Mouse (Mus musculus) hindbrain, embryonic 10.5 days (tissue): ENCODE data around the gene March6. TPM values are rescaled to one million over a fixed set of nuclear protein-coding genes. Genes with fewer than 3 reads are reported as not detected.

Source experiments
- DNase-seq: peaks from one replicate; pipeline ENCODE4 v3.0.0-alpha.2; 2017; ENCODE audit warnings: low spot score
- H3K27ac ChIP-seq: fragments of 300-500 bp; sonication (generic); 2 replicates; pipeline ENCODE4 v1.5.1; 2016; ENCODE audit warnings: mild to moderate bottlenecking, moderate library complexity
- H3K27me3 ChIP-seq: fragments of 300-500 bp; sonication (generic); 2 replicates; pipeline ENCODE4 v1.6.1; 2016; ENCODE audit warnings: mild to moderate bottlenecking; ENCODE audit not compliant: poor library complexity, insufficient read depth, severe bottlenecking
- H3K36me3 ChIP-seq: fragments of 300-500 bp; sonication (generic); 2 replicates; pipeline ENCODE4 v1.6.1; 2016; ENCODE audit warnings: mild to moderate bottlenecking, moderate library complexity
- H3K4me1 ChIP-seq: fragments of 300-500 bp; sonication (generic); replicated peaks from 2 replicates; pipeline ENCODE4 v1.6.1; 2016; ENCODE audit warnings: mild to moderate bottlenecking
- H3K4me3 ChIP-seq: fragments of 300-500 bp; sonication (generic); 2 replicates; pipeline ENCODE4 v1.5.1; 2016; ENCODE audit warnings: mild to moderate bottlenecking, moderate library complexity
- H3K9me3 ChIP-seq: fragments of 300-500 bp; sonication (generic); 2 replicates; pipeline ENCODE4 v1.6.1; 2016; ENCODE audit warnings: mild to moderate bottlenecking, moderate library complexity
- WGBS: fragments of 180-500 bp; shearing (Covaris S2); methylation state at CpG from one replicate; pipeline ENCODE4 v1.1.7; 2016; 5-methylcytosine and 5-hydroxymethylcytosine counted together
- polyA plus RNA-seq: library from polyadenylated mRNA; unstranded; fragments of >200 nt; fragmentation: Nextera tagmentation; extraction: Ambion mirVana; gene quantifications from 2 replicates; pipeline ENCODE4 v1.2.1, GENCODE M21; 2016

The March6 gene
- polyA plus RNA-seq, 1 experiment from 2014 or later = 34.5 TPM

DNA sequence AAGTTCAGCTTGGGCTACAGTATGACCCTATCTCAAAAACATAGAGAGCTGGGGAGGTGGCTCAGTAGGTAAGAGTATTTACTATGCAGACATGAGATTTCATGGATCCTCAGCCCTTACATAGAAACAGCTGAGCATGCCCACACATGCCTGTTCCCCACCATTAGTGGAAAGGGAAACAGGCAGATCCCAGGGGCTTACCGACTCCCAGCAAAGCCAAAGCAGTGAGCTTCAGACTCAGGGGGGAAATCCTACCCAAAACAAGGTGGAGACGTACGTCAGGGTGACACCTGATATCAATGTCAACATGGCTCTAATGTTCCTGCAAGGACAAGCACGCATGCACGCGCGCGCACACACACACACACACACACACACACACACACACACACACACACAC is 99.0 kb downstream of the March6 start:
- no peaks in the 10 kb centered on the region for H3K9me3 ChIP-seq
- H3K27me3 ChIP-seq = no peaks in the 10 kb centered on the region
- no peaks in the 10 kb centered on the region for H3K4me1 ChIP-seq
- H3K4me3 ChIP-seq = no peak overlapping the region
- 81% methylated on average over 8 of the region's 8 CpGs for WGBS
- no peak for DNase-seq
- no peak overlapping the region for H3K27ac ChIP-seq
- no peaks in the 10 kb centered on the region for H3K36me3 ChIP-seq

DNA sequence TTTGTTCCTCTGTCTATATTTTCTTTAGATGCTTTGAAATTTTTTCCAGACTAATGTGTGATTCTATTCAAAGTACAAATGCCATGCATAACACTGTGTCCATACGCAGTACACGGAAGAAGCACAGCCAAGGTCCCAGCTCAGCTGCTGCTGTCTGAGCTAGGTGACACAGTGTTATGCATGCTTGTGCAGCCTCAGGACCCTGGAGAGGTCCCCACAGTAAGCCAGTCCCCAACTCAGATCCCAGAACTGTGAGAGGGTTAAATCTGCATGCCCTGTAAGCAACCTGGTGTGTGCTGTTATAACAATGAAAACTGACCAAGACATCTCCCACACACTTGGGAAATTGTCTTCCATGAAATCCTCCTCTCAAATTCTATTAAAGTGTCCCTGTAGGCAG is 100.8 kb downstream of the March6 start:
- DNase-seq = no peak
- WGBS = 76% methylated on average over 2 of the region's 2 CpGs
- no peaks in the 10 kb centered on the region for H3K36me3 ChIP-seq
- no peak overlapping the region for H3K27ac ChIP-seq
- H3K27me3 ChIP-seq = no peaks in the 10 kb centered on the region
- no peaks in the 10 kb centered on the region for H3K9me3 ChIP-seq
- H3K4me1 ChIP-seq = peaks cover 6% of the 10 kb centered on the region; the same call in 1 of the 2 replicates
- no peak overlapping the region for H3K4me3 ChIP-seq

DNA sequence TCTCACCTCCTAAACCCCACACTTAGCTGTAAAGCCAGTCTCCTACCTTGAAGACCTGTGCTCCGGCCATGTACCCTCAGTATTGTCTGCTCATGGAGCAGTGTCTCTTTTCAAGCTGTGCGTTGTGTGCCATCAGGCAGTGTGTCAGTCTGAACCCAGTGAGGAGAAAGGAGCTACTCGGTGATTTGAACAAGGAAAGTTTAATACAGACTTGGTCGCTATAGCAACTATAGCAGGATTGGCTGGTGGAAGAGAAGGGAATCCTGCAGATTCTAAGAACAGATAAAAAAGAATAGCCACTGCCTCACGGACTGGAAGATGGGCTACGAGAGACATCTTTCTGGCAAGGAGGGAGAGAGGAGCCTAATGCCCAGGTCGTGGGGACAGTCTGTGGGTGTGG is 101.4 kb downstream of the March6 start:
- no peak overlapping the region for H3K27ac ChIP-seq
- peaks cover 6% of the 10 kb centered on the region; the same call in 1 of the 2 replicates for H3K4me1 ChIP-seq
- H3K36me3 ChIP-seq = no peaks in the 10 kb centered on the region
- no peaks in the 10 kb centered on the region for H3K9me3 ChIP-seq
- H3K4me3 ChIP-seq = no peak overlapping the region
- no peak for DNase-seq
- no peaks in the 10 kb centered on the region for H3K27me3 ChIP-seq
- 66% methylated on average over 7 of the region's 7 CpGs for WGBS

DNA sequence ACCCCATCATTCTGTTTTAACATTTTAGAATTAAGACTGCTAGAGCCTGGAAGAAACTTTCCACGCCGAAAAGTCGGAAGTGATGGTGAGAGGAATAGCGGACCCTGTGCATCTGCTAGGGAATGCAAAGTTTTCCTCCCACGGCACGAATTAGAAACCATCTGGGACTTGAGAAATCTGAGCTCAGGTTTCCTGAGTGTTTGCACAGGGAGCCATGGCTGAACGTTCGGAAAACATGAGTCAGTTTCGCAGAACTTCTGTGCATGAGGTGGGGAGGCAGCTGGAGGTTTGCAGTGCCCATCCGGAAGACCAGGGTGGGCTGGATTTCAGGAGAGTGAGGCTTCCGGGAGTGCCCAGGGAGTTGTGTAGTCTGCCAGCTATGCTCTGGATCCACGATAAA is 102.3 kb downstream of the March6 start:
- no peaks in the 10 kb centered on the region for H3K27me3 ChIP-seq
- no peak overlapping the region for H3K27ac ChIP-seq
- peaks cover 6% of the 10 kb centered on the region; the same call in 1 of the 2 replicates for H3K4me1 ChIP-seq
- 77% methylated on average over 12 of the region's 12 CpGs for WGBS
- no peaks in the 10 kb centered on the region for H3K36me3 ChIP-seq
- no peaks in the 10 kb centered on the region for H3K9me3 ChIP-seq
- no peak overlapping the region for H3K4me3 ChIP-seq
- no peak for DNase-seq

DNA sequence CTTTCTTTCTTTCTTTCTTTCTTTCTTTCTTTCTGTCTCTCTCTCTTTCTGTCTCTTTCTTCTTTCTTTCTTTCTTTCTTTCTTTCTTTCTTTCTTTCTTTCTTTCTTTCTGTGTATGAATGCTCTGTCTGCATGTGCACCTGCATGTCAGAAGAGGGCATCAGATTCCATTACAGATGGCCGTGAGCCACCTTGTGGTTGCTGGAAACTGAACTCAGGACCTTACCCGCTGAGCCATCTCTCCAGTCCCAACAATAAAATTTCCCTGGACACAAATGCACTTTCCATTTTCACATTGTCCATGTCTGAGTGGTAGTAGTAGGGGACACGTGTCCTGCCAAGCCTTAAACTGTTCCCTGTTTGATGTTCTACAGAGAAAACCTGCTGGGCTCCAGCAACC is 103.5 kb downstream of the March6 start:
- no peaks in the 10 kb centered on the region for H3K27me3 ChIP-seq
- no peaks in the 10 kb centered on the region for H3K9me3 ChIP-seq
- peaks cover 6% of the 10 kb centered on the region; the same call in 1 of the 2 replicates for H3K4me1 ChIP-seq
- H3K4me3 ChIP-seq = no peak overlapping the region
- no peaks in the 10 kb centered on the region for H3K36me3 ChIP-seq
- no peak overlapping the region for H3K27ac ChIP-seq
- no peak for DNase-seq
- WGBS = 55% methylated on average over 3 of the region's 3 CpGs

DNA sequence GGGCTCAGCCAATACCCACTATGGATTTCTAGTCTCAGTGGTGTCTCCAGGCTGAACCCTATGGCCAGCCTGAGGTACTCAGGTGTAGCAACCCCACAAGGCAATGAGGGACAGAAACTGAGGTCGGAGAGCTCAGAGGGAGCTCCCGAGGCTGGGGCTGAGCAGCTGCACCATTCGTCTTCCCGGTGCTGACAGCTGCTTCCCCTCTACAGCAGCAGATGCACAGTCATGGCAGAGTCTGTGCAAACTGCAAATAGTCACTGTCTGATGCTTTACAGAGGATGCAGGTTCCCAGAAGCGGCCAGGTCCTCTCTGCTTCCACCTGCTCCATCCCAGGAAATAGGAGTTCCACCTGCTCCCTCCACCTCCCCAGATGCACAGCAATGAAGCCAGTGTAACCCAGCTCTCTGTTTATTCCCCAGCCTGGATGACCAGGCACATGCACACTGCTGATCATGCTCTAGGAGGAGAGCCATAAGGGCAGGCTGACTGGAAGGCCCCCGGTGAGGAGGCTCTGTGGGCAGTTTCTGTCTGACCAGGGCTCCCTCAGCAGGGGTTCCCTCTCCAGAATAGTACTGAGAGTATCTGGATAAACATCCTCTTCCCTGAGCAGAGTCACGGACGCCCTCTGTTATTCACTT is 104.7 kb downstream of the March6 start:
- Histone ChIP-seq H3K4me1 (peaks cover 6% of the 10 kb centered on the region; the same call in 1 of the 2 replicates), H3K27me3 (no peaks in the 10 kb centered on the region), H3K4me3 (no peak overlapping the region), H3K36me3 (no peaks in the 10 kb centered on the region), H3K27ac (peak overlapping the region; percentile 31; the same call in 1 of the 2 replicates), H3K9me3 (no peaks in the 10 kb centered on the region)
- DNase-seq = no peak
- WGBS = 48% methylated on average over 8 of the region's 8 CpGs

DNA sequence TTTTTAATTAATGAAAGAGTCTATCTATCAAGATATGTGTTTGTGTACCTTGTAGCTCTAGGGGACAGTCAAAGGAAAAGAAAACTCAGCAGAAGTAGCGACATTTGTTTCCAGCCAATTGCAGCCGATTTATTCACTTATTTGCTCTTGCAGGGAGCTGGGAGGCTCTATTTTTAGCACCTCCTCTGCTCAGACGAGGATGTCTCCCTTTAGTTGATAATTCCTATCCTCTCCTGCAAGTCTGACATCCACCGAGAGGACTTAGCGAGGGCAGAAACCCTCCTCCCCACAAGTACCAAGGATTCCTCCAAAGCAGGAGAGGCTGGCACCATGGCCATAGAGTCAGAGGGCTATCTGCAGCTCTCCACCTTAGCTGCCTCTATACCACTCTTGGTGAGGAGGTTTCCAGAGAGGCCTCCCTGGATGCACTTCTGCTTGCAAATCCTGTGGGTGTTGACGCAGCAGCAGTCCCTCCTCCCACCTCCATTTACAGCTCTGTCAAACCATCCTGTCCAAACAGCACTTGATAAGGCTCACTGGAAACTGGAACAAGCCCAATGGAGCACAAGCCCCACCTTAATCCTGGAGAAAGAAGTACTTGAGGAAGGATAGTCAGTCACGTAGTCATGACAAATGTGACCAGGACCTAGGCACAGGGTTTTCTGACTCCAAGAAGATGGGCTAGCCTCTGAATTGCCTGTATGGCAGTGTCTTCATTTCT is 108.0 kb downstream of the March6 start:
- peaks cover 7% of the 10 kb centered on the region; the same call in 1 of the 2 replicates for H3K4me1 ChIP-seq
- no peaks in the 10 kb centered on the region for H3K9me3 ChIP-seq
- H3K27me3 ChIP-seq = no peaks in the 10 kb centered on the region
- no peak overlapping the region for H3K4me3 ChIP-seq
- no peak overlapping the region for H3K27ac ChIP-seq
- H3K36me3 ChIP-seq = no peaks in the 10 kb centered on the region
- DNase-seq = no peak
- WGBS = 71% methylated on average over 7 of the region's 7 CpGs

DNA sequence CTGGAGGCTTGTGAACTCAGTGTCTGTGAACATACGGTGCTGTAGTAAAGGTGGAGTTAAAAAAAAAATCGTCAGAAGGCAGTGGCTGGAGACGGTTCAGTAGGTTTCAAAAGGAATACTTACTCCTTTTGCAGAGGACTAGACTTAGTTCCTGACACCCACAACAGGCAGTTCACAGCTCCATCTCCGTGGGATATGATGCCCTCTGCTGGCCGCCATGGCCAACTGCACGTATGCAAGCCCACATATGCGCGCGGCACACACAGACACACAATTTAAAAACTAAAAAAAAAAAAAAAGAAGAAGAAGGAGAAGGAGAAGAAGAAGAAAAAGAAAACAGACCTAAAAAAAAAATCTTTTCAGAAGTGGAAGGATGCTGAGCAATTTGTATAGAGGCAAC is 111.8 kb downstream of the March6 start:
- 43% methylated on average over 9 of the region's 9 CpGs for WGBS
- no peak for DNase-seq
- Histone ChIP-seq H3K36me3 (no peaks in the 10 kb centered on the region), H3K27me3 (no peaks in the 10 kb centered on the region), H3K27ac (no peak overlapping the region), H3K4me3 (no peak overlapping the region), H3K4me1 (peaks cover 17% of the 10 kb centered on the region), H3K9me3 (no peaks in the 10 kb centered on the region)

DNA sequence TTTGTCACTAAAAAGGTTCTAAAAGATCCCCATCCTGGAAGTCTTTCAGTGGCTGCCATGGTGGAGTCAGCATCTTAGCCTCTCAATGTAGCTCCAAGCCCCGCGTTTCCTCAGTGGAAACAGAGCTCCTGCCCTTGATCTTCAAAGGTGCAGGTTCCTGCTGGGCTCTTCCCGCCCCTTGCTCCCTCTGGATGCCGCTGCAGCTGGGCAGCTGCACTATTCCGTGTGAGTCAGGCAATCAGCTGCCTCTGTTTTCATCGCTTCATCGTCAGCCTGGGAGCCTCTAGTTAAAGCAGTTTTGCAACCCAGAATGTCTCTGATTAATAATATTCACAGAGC is 112.2 kb downstream of the March6 start:
- H3K27me3 ChIP-seq = no peaks in the 10 kb centered on the region
- WGBS = 18% methylated on average over 7 of the region's 7 CpGs
- no peak overlapping the region for H3K4me3 ChIP-seq
- H3K9me3 ChIP-seq = no peaks in the 10 kb centered on the region
- H3K36me3 ChIP-seq = no peaks in the 10 kb centered on the region
- DNase-seq = no peak
- peaks cover 17% of the 10 kb centered on the region for H3K4me1 ChIP-seq
- H3K27ac ChIP-seq = no peak overlapping the region

DNA sequence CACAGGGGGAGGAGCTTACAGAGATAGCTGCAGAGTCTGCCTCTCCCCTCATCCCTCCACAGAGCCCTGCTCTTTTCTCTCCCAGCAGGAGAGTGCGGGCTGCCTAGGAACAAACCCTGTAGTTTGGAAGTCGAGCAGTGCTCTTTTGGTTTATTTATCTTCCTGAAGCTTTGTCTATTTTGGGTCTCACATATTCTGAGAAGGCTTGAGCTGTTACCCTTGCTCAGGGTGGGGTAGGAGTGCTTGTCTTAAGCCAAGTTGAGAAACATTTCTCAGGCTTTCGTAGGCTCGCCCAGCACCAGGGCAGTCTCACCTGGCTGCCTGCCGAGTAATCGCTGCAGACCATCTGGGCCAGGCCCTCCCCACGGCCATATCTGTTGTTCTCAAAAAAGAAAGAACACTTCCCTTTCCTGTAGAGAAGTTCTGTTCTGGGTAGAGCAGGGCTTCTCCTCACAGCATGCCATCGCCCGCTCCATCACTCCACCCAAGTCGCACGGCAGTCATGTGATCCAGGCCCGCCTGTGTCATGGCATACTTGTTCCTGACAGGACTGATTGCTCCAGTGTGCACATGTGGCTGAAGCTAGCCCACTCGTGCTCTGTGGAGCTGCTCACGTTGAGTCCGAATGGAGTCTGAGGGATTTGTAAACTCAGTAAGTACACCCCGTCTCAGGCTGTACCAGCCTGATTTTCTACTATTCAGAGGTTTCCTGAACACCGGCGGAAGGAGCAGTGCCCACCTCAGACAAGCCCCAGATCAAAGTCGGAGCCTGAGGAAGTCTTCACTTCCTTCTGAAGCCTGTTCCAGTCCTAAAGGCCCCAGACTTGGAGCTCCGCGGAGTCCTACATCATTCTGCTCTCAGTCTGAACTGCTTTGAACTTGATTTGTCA is 112.8 kb downstream of the March6 start:
- Histone ChIP-seq H3K4me1 (peaks cover 19% of the 10 kb centered on the region), H3K36me3 (no peaks in the 10 kb centered on the region), H3K27ac (0 out of 2 replicates have a peak overlapping the region, but pooled peaks have one; percentile 16), H3K4me3 (no peak overlapping the region), H3K9me3 (no peaks in the 10 kb centered on the region), H3K27me3 (no peaks in the 10 kb centered on the region)
- 67% methylated on average over 21 of the region's 21 CpGs for whole genome bisulfite sequencing
- DNase-seq = no peak

DNA sequence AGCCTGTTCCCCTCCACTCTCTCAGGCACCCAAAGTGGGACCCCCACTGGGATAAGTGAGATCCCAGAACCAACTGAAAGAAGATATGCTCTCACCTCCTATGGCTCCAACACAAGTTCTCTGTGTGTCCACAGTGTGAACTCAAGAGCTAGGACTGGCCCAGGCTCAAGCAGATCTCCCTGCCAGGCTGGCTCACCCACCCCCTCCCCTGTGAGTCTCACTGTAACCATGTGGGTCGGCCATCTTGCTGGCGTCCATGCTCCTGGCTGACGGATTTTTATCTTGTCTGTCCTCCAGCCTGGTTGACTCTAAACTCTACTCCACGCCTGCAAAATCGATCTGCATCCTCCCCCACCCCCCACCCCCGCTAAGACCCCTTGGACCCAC is 113.5 kb downstream of the March6 start:
- H3K36me3 ChIP-seq = no peaks in the 10 kb centered on the region
- H3K27ac ChIP-seq = 0 out of 2 replicates have a peak overlapping the region, but pooled peaks have one; percentile 16

DNA sequence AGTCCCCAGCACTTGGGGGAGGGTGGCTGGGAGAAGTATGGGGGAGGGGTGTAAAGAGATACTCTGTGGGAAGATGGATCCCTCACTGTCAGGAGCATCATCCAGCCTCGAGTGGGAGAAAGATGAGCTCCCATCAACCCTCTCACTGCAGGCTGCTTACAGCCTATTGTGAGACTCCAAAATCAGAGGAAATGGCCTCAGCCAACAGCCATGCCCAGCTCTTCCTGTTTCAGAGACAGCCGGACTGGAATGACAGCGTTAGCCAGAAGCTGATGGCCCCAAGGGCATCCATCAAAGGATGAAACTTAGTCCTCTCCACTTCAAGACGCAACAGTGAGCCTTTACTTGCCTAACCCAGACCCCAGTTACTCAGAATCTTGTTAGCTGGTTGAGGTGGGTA is 115.7 kb downstream of the March6 start:
- Histone ChIP-seq H3K9me3 (no peaks in the 10 kb centered on the region), H3K36me3 (no peaks in the 10 kb centered on the region), H3K4me1 (peaks cover 25% of the 10 kb centered on the region), H3K27ac (no peak overlapping the region), H3K27me3 (no peaks in the 10 kb centered on the region), H3K4me3 (no peak overlapping the region)
- no peak for DNase-seq
- WGBS = 72% methylated on average over 4 of the region's 4 CpGs

More for the DNA sequence above, 113.5 kb downstream of the March6 start:
- 65% methylated on average over 6 of the region's 6 CpGs for WGBS
- no peaks in the 10 kb centered on the region for H3K27me3 ChIP-seq
- no peaks in the 10 kb centered on the region for H3K9me3 ChIP-seq
- no peak overlapping the region for H3K4me3 ChIP-seq
- H3K4me1 ChIP-seq = peaks cover 24% of the 10 kb centered on the region
- no peak for DNase-seq
